Mouse (Mus musculus): Measurements from ENCODE around the gene Ust. TPM values are rescaled to one million over a fixed set of nuclear protein-coding genes. Genes with fewer than 3 reads are reported as not detected.
A peak's percentile ranks its signal among the peaks of the same experiment; 100 is the strongest.

Ust gene
- total RNA-seq, 2 experiments from 2014 or later = 23.1 to 25.3 TPM

- DNase-seq (ENCODE audit: low spot score in 2 of 2) = no peak
- intact Hi-C loops (cut with DNase I) = loop anchor here (5.0 kb wide), 4 partner anchors 37 to 388 kb away; partner anchors contain the start of gene Tab2
Measured at GRCm38 (mm10) chr10:8199816-8200215, 318.8 kb downstream of the Ust start.

GRCm38 (mm10) chr10:8199026-8199756 lies 319.4 kb downstream of the Ust start:
- intact Hi-C loops (cut with DNase I) = loop anchor here (5.0 kb wide), 4 partner anchors 38 to 387 kb away; partner anchors contain the start of gene Tab2
- DNase-seq (ENCODE audit: low spot score in 2 of 2) = peak in 1 of 2 experiments; percentile 29

GRCm38 (mm10) chr10:8197661-8198060 lies 321.0 kb downstream of the Ust start:
- no peak for DNase-seq (ENCODE audit: low spot score in 2 of 2)
- intact Hi-C loops (cut with DNase I) = loop anchor here (5.0 kb wide), 4 partner anchors 40 to 385 kb away; partner anchors contain the start of gene Tab2

- intact Hi-C loops (cut with DNase I) = loop anchor here (1.0 to 5.0 kb wide), 5 partner anchors 41 to 384 kb away; partner anchors contain the start of gene Tab2
- DNase-seq (ENCODE audit: low spot score in 2 of 2) = peak; percentile 81 to 90
Measured at GRCm38 (mm10) chr10:8196300-8196699, 322.3 kb downstream of the Ust start.

GRCm38 (mm10) chr10:8195730-8196129 lies 322.9 kb downstream of the Ust start:
- intact Hi-C loops (cut with DNase I) = loop anchor here (1.0 to 5.0 kb wide), 5 partner anchors 42 to 383 kb away; partner anchors contain the start of gene Tab2
- no peak for DNase-seq (ENCODE audit: low spot score in 2 of 2)

GRCm38 (mm10) chr10:8189331-8189981 lies 329.2 kb downstream of the Ust start:
- DNase-seq (ENCODE audit: low spot score in 2 of 2) = no peak
- intact Hi-C loops (cut with DNase I) = no loop called here

GRCm38 (mm10) chr10:8185586-8185985 lies 333.0 kb downstream of the Ust start:
- no peak for DNase-seq (ENCODE audit: low spot score in 2 of 2)
- intact Hi-C loops (cut with DNase I) = no loop called here

- no peak for DNase-seq (ENCODE audit: low spot score in 2 of 2)
- intact Hi-C loops (cut with DNase I) = no loop called here
Measured at GRCm38 (mm10) chr10:8184711-8185110, 333.9 kb downstream of the Ust start.

GRCm38 (mm10) chr10:8183171-8183570 lies 335.5 kb downstream of the Ust start:
- no peak for DNase-seq (ENCODE audit: low spot score in 2 of 2)
- intact Hi-C loops (cut with DNase I) = no loop called here

- intact Hi-C loops (cut with DNase I) = no loop called here
- peak in 1 of 2 experiments; percentile 50 for DNase-seq (ENCODE audit: low spot score in 2 of 2)
Measured at GRCm38 (mm10) chr10:8181596-8182185, 336.9 kb downstream of the Ust start.

GRCm38 (mm10) chr10:8177618-8178017 lies 341.0 kb downstream of the Ust start:
- DNase-seq (ENCODE audit: low spot score in 2 of 2) = no peak
- intact Hi-C loops (cut with DNase I) = loop anchor here (5.0 kb wide), 1 partner anchor 220 kb away; the partner anchor contains the start of gene Tab2

- peak; percentile 29 to 59 for DNase-seq (ENCODE audit: low spot score in 2 of 2)
- intact Hi-C loops (cut with DNase I) = loop anchor here (5.0 kb wide), 1 partner anchor 219 kb away; the partner anchor contains the start of gene Tab2
Measured at GRCm38 (mm10) chr10:8176351-8177053, 342.1 kb downstream of the Ust start.

- DNase-seq (ENCODE audit: low spot score in 2 of 2) = no peak
- intact Hi-C loops (cut with DNase I) = loop anchor here (5.0 kb wide), 1 partner anchor 219 kb away; the partner anchor contains the start of gene Tab2
Measured at GRCm38 (mm10) chr10:8176008-8176350, 342.6 kb downstream of the Ust start.

GRCm38 (mm10) chr10:8174697-8175096 lies 343.9 kb downstream of the Ust start:
- no peak for DNase-seq (ENCODE audit: low spot score in 2 of 2)
- intact Hi-C loops (cut with DNase I) = loop anchor here (5.0 kb wide), 1 partner anchor 217 kb away; the partner anchor contains the start of gene Tab2

- intact Hi-C loops (cut with DNase I) = no loop called here
- DNase-seq (ENCODE audit: low spot score in 2 of 2) = peak in 1 of 2 experiments; percentile 76
Measured at GRCm38 (mm10) chr10:8174230-8174629, 344.4 kb downstream of the Ust start.

- no peak for DNase-seq (ENCODE audit: low spot score in 2 of 2)
- intact Hi-C loops (cut with DNase I) = no loop called here
Measured at GRCm38 (mm10) chr10:8173032-8173431, 345.6 kb downstream of the Ust start.

- intact Hi-C loops (cut with DNase I) = no loop called here
- DNase-seq (ENCODE audit: low spot score in 2 of 2) = no peak
Measured at GRCm38 (mm10) chr10:8171556-8171955, 347.1 kb downstream of the Ust start.
